In the genomic region with DNA sequence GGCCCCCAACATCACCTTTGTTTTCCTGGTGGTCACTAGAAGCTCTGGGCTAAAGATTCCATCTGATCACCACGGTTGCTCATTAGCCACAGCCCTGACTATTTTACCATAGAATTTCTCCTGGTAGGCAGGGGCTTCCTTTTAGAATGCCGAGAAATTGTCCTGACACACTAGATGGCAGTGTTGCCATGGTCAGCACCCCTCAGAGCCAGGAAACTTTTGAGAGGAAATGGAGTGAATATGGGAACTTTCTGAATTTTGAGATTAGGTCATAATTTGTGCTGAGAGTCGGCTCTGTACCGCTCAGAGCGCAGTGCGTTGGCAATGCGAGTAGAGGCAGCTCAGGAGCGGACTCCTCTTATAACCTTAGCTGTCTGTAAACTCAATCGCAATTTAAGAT, we compare ENCODE assay signal across 8 mouse cellular contexts.
DNase-seq lines count a peak whose midpoint lies in the region; ATAC-seq and TF ChIP-seq lines count a peak whose summit lies in the region.

No protein-coding gene starts in this region.

- 71% methylated on average over 9 of the region's 9 CpGs for WGBS in hindbrain, embryonic 10.5 days
- WGBS in hindbrain, embryonic 12.5 days: 68% methylated on average over 9 of the region's 9 CpGs
- 46% methylated on average over 9 of the region's 9 CpGs for WGBS in intestine, postnatal 0 days

- no peak overlapping the region for H3K4me3 ChIP-seq in hindbrain, embryonic 10.5 days
- H3K4me3 ChIP-seq in hindbrain, embryonic 12.5 days: no peak overlapping the region
- H3K4me3 ChIP-seq in intestine, postnatal 0 days (ENCODE audit: low read depth, low read length): no peak overlapping the region

- no peak for ATAC-seq in hindbrain, embryonic 12.5 days (ENCODE audit: low FRiP score)
- ATAC-seq in intestine, postnatal 0 days: no peak
- ATAC-seq in megakaryocyte progenitor cell, adult 5-6 weeks (replicated peaks; ENCODE audit: poor library complexity): peak; percentile 77
- ATAC-seq in erythroid progenitor cell, adult 5-6 weeks (replicated peaks; ENCODE audit: low FRiP score, poor library complexity, severe bottlenecking): no peak

- no peaks in the 10 kb centered on the region for H3K27me3 ChIP-seq in hindbrain, embryonic 10.5 days (ENCODE audit: insufficient read depth, poor library complexity, severe bottlenecking)
- no peaks in the 10 kb centered on the region for H3K27me3 ChIP-seq in hindbrain, embryonic 12.5 days
- no peaks in the 10 kb centered on the region for H3K27me3 ChIP-seq in intestine, postnatal 0 days (replicated peaks; ENCODE audit: control insufficient read depth, insufficient read depth, low read length)

- no peaks in the 10 kb centered on the region for H3K36me3 ChIP-seq in hindbrain, embryonic 10.5 days
- H3K36me3 ChIP-seq in hindbrain, embryonic 12.5 days: 0 out of 2 replicates have a peak, but pooled peaks cover 3% of the 10 kb centered on the region
- no peaks in the 10 kb centered on the region for H3K36me3 ChIP-seq in intestine, postnatal 0 days (ENCODE audit: control insufficient read depth, insufficient read depth)

- no peak overlapping the region for H3K27ac ChIP-seq in hindbrain, embryonic 10.5 days
- H3K27ac ChIP-seq in hindbrain, embryonic 12.5 days: no peak overlapping the region
- H3K27ac ChIP-seq in intestine, postnatal 0 days (ENCODE audit: low read depth, low read length): no peak overlapping the region

- no peak for TF ChIP-seq POLR2A in brain, embryonic 14.5 days (IDR thresholded peaks at IDR 0.05; ENCODE audit: borderline replicate concordance, extremely low read depth, insufficient read depth, insufficient read length, poor library complexity, severe bottlenecking)

- H3K9me3 ChIP-seq in hindbrain, embryonic 10.5 days: no peaks in the 10 kb centered on the region
- no peaks in the 10 kb centered on the region for H3K9me3 ChIP-seq in hindbrain, embryonic 12.5 days (replicated peaks)
- H3K9me3 ChIP-seq in intestine, postnatal 0 days (ENCODE audit: control insufficient read depth): no peaks in the 10 kb centered on the region

- no peak overlapping the region for H3K9ac ChIP-seq in hindbrain, embryonic 12.5 days
- H3K9ac ChIP-seq in intestine, postnatal 0 days (ENCODE audit: low read depth, low read length): no peak overlapping the region

- no peaks in the 10 kb centered on the region for H3K4me1 ChIP-seq in hindbrain, embryonic 10.5 days (replicated peaks)
- no peaks in the 10 kb centered on the region for H3K4me1 ChIP-seq in hindbrain, embryonic 12.5 days
- no peaks in the 10 kb centered on the region for H3K4me1 ChIP-seq in intestine, postnatal 0 days (replicated peaks; ENCODE audit: control insufficient read depth, insufficient read depth, low read length)

- H3K4me2 ChIP-seq in hindbrain, embryonic 12.5 days (replicated peaks): no peak overlapping the region
- H3K4me2 ChIP-seq in intestine, postnatal 0 days (replicated peaks; ENCODE audit: low read depth): no peak overlapping the region

- peak; percentile 74; the same call in 1 of the 2 replicates for TF ChIP-seq CTCF in brain, embryonic 14.5 days (IDR thresholded peaks at IDR 0.05; ENCODE audit: borderline replicate concordance, extremely low read depth, insufficient read depth, insufficient read length)
- peak; percentile 83 for TF ChIP-seq CTCF in intestine, postnatal 0 days (IDR thresholded peaks at IDR 0.05; ENCODE audit: low read depth)

- peak; percentile 26 for DNase-seq in hindbrain, embryonic 10.5 days (ENCODE audit: low spot score)
- DNase-seq in ES-CJ7 (ENCODE audit: low read depth, low spot score): peak; percentile 18
- DNase-seq in brain, embryonic 14.5 days (ENCODE audit: low read depth): peak; percentile 73
- no peak for DNase-seq in gastrocnemius, postnatal 10 days
